Mouse (Mus musculus) T-cell, adult 66 days (primary cell): ENCODE measurements around the gene 3100002H09Rik. TPM values are rescaled to one million over a fixed set of nuclear protein-coding genes. Genes with fewer than 3 reads are reported as not detected.

ENCODE experiments used
- total RNA-seq, 2 experiments: library from RNA; stranded (reverse); gene quantifications; 3 replicates in 1 of 2; 4 replicates in 1 of 2; pipeline ENCODE4 v1.2.4; 2023

The 3100002H09Rik gene
- not detected for total RNA-seq

GRCm38 (mm10) chr4:124610703-124611102 is at the start of gene 3100002H09Rik:
3100002H09Rik (minus strand) TSS chr4:124610803.

GRCm38 (mm10) chr4:124656518-124656853 is 45.9 kb upstream of the 3100002H09Rik start, which contains the start of gene Pou3f1:
Pou3f1 (plus strand) TSS chr4:124656807.

Other genes with a start within 250 kb of the 3100002H09Rik start
- not detected for gene Pou3f1, start 46.0 kb upstream of the 3100002H09Rik start, total RNA-seq
- gene Utp11, start 82.8 kb upstream of the 3100002H09Rik start, total RNA-seq: 10 to 100 TPM; 23.7 to 24.7 TPM
- 10 to 100 TPM; 21.2 to 22.7 TPM for gene Fhl3, start 89.9 kb upstream of the 3100002H09Rik start, total RNA-seq
- 10 to 100 TPM; 60.4 to 68.1 TPM for gene Sf3a3, start 104.0 kb upstream of the 3100002H09Rik start, total RNA-seq
- 100 to 1,000 TPM in 1 of 2 experiments, 10 to 100 TPM in 1; 80.5 to 104 TPM for gene Inpp5b, start 131.0 kb upstream of the 3100002H09Rik start, total RNA-seq
- 10 to 100 TPM; 33.5 to 40.3 TPM for gene Mtf1, start 191.3 kb upstream of the 3100002H09Rik start, total RNA-seq
- gene Yrdc, start 239.9 kb upstream of the 3100002H09Rik start, total RNA-seq: 100 to 1,000 TPM; 111 to 120 TPM
- gene 1110065P20Rik, start 240.4 kb upstream of the 3100002H09Rik start, total RNA-seq: 10 to 100 TPM; 21.6 to 26.9 TPM